Mouse (Mus musculus): ENCODE results near the gene Olfr518. TPM values are rescaled to one million over a fixed set of nuclear protein-coding genes. Genes with fewer than 3 reads are reported as not detected.

The Olfr518 gene
- polyA plus RNA-seq, 1 experiment from 2014 or later: not detected

- Histone ChIP-seq H3K4me2 (ENCODE audit: low read depth, low read length) (no peak within 1 kb of the TSS), H3K9ac (replicated peaks; ENCODE audit: low read depth, low read length) (no peak within 1 kb of the TSS), H3K27me3 (ENCODE audit: control insufficient read depth, insufficient read depth, low read length) (no peaks in the 10 kb centered on the region), H3K36me3 (ENCODE audit: control insufficient read depth, insufficient read depth, low read length) (no peaks in the 10 kb centered on the region), H3K4me1 (ENCODE audit: control insufficient read depth, insufficient read depth, low read length) (no peaks in the 10 kb centered on the region), H3K9me3 (ENCODE audit: control insufficient read depth, low read length) (no peaks in the 10 kb centered on the region), H3K27ac (ENCODE audit: low read depth, low read length) (no peak within 1 kb of the TSS), H3K4me3 (ENCODE audit: low read depth, low read length) (no peak within 1 kb of the TSS)
- WGBS: 92% methylated on average over 2 of the region's 2 CpGs
- no peak for ATAC-seq (ENCODE audit: low read depth)
These were observed 34.4 kb downstream of the Olfr518 start, which contains the start of gene Olfr516 for GRCm38 (mm10) chr7:108850429-108850828. Olfr516 (minus strand) TSS chr7:108850529.

Other genes starting within 250 kb of the Olfr518 start
- 0.07 TPM in 1 of 2 replicates, not detected in the other for gene Olfr509, start 233.1 kb downstream of the Olfr518 start, polyA plus RNA-seq (2014; fragmentation: Nextera tagmentation; extraction: Ambion mirVana)
- gene Olfr510, start 218.6 kb downstream of the Olfr518 start, polyA plus RNA-seq (2014; fragmentation: Nextera tagmentation; extraction: Ambion mirVana): not detected in 2 replicates
- not detected in 2 replicates for gene Olfr512, start 171.7 kb downstream of the Olfr518 start, polyA plus RNA-seq (2014; fragmentation: Nextera tagmentation; extraction: Ambion mirVana)
- gene Olfr513, start 134.0 kb downstream of the Olfr518 start, polyA plus RNA-seq (2014; fragmentation: Nextera tagmentation; extraction: Ambion mirVana): not detected in 2 replicates
- not detected in 2 replicates for gene Olfr514, start 59.0 kb downstream of the Olfr518 start, polyA plus RNA-seq (2014; fragmentation: Nextera tagmentation; extraction: Ambion mirVana)
- gene Olfr516, start 34.5 kb downstream of the Olfr518 start, polyA plus RNA-seq (2014; fragmentation: Nextera tagmentation; extraction: Ambion mirVana): not detected in 2 replicates
- gene Olfr517, start 12.6 kb downstream of the Olfr518 start, polyA plus RNA-seq (2014; fragmentation: Nextera tagmentation; extraction: Ambion mirVana): not detected in 2 replicates
- gene Olfr519, start 9.4 kb upstream of the Olfr518 start, polyA plus RNA-seq (2014; fragmentation: Nextera tagmentation; extraction: Ambion mirVana): not detected in 2 replicates
- 0.05 TPM in 1 of 2 replicates, not detected in the other for gene Nlrp10, start 45.2 kb upstream of the Olfr518 start, polyA plus RNA-seq (2014; fragmentation: Nextera tagmentation; extraction: Ambion mirVana)
- gene Eif3f, start 49.4 kb upstream of the Olfr518 start, polyA plus RNA-seq (2014; fragmentation: Nextera tagmentation; extraction: Ambion mirVana): 81.2 and 84.4 TPM in 2 replicates
- gene Tub, start 65.3 kb upstream of the Olfr518 start, polyA plus RNA-seq (2014; fragmentation: Nextera tagmentation; extraction: Ambion mirVana): 38.4 and 50.3 TPM in 2 replicates
- gene Ric3, start 198.3 kb upstream of the Olfr518 start, polyA plus RNA-seq (2014; fragmentation: Nextera tagmentation; extraction: Ambion mirVana): 34.6 and 35.2 TPM in 2 replicates

All from neural tube, embryonic 14.5 days (tissue).